Mouse (Mus musculus) gastrocnemius, postnatal 36 days (tissue): ENCODE data around the gene Hdgfl2. TPM values are rescaled to one million over a fixed set of nuclear protein-coding genes. Genes with fewer than 3 reads are reported as not detected.
A peak's percentile ranks its signal among the peaks of the same experiment; 100 is the strongest.
"Not testable (repeated sequence)": the region's sequence is repeated elsewhere in the genome, so short reads cannot be mapped to it uniquely, and the experiment has no call there.

Experiments used
- DNase-seq, 2 experiments: peaks; one replicate each; pipeline ENCODE4 v3.0.0; 2022
- intact Hi-C: fragments of 180-260 bp; cut with DNase I; formaldehyde crosslinking; loops from one replicate; pipeline ENCODE4 v1.15.1; 2025
- total RNA-seq, 2 experiments: library from RNA; stranded (reverse); gene quantifications; 2 replicates each; pipeline ENCODE4 v1.2.3; 2021

Hdgfl2 gene
- total RNA-seq, 2 experiments from 2014 or later = 20.2 to 26.5 TPM

- intact Hi-C loops = no loop called here
- DNase-seq = no peak
Observed at GRCm38 (mm10) chr17:56055945-56056678, 23.3 kb upstream of the Hdgfl2 start.

DNA sequence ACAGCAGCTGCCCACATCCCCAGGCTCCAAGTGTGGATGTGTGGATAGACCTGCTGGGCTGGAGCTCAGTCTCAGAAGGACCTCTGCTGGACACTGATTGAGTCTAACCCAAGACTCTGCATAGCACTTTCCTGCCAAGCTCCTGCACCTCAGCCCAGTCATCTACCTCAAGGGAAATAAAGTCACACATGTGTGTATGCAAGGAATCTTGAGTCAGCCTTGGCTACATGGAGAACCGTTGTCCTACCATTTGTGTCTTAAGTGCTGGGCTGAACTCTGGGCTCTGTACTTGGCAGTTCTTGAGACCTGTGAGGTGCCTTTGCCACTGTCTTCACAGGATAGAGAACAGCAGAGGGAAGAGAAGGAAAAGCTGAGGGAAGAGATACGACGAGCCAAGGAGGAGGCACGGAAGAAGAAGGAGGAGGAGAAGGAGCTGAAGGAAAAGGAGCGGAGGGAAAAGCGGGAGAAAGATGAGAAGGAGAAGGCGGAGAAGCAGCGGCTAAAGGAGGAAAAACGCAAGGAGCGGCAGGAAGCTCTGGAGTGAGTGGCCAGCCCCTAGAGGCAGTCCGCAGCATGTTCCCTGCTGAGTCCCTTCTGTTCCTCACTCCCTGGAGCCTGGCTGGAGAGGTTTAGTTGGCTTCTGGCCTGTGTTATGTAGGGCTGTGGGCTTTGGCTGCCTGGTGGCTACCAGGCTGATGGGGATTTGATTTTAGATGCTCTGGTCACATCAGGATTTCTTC lies 21.9 kb upstream of the Hdgfl2 start:
- no peak for DNase-seq
- intact Hi-C loops = no loop called here

GRCm38 (mm10) chr17:56062081-56062480 lies 17.4 kb upstream of the Hdgfl2 start:
- no peak for DNase-seq
- intact Hi-C loops = no loop called here

DNA sequence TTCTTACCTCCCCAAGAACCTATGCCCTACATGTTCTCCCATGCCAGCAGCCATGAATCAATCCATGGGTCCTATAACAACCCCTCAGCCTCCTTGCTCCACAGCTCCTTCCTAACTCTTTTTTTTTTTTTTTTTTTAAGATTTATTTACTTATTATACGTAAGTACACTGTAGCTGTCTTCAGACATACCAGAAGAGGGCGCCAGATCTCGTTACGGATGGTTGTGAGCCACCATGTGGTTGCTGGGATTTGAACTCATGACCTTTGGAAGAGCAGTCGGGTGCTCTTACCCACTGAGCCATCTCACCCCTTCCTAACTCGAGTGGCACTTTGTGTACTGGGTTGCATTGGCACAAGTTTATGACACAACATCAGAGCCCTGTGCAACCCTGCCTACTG lies 13.7 kb upstream of the Hdgfl2 start:
- DNase-seq, intact Hi-C loops: not testable (repeated sequence)

- intact Hi-C loops = no loop called here
- DNase-seq = no peak
Observed at GRCm38 (mm10) chr17:56066451-56066850, 13.0 kb upstream of the Hdgfl2 start.

GRCm38 (mm10) chr17:56069066-56069465 lies 10.4 kb upstream of the Hdgfl2 start:
- no peak for DNase-seq
- intact Hi-C loops = no loop called here

DNA sequence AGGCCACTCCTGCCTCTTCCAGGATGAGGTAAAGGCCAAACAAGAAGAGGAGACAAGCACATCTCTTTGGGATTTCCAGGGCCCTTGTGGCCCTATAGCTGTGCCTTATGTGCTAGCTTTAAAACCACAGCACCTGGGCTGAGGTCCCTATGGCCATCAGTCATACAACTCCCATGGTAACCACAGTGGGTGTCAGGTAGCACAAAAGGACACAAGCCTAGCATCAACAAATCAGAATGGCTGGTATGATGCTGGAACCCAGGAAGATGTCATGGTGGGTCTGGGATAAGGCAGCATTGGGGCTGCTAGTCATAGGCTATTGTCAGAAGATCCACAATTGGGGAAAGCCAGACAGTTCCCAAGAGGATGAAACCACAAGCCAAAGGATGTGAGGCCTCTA lies 8.3 kb upstream of the Hdgfl2 start:
- intact Hi-C loops = loop anchor here (5.0 kb wide), 1 partner anchor 34 kb away; the partner anchor contains the start of gene Sh3gl1
- DNase-seq = no peak

DNA sequence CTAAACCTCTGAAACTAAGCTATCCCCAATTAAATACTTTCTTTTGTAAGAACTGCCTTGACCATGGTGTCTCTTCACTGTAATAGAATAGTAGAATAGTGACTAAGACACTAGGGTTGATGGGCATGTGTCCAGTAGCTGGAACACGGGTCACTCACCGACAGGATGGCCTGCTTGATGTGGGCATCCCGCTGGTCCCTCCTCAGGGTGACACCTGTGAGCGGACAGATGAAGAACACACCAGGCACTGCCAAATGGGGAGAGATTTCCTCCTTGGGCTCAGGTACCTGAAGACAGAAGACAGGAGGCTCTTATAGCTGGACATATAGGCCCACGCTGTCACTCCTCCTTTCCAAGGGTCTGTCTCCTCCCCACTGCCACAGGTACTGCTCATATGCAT lies 7.2 kb upstream of the Hdgfl2 start:
- intact Hi-C loops = loop anchor here (5.0 kb wide), 1 partner anchor 35 kb away; the partner anchor contains the start of gene Sh3gl1
- no peak for DNase-seq

DNA sequence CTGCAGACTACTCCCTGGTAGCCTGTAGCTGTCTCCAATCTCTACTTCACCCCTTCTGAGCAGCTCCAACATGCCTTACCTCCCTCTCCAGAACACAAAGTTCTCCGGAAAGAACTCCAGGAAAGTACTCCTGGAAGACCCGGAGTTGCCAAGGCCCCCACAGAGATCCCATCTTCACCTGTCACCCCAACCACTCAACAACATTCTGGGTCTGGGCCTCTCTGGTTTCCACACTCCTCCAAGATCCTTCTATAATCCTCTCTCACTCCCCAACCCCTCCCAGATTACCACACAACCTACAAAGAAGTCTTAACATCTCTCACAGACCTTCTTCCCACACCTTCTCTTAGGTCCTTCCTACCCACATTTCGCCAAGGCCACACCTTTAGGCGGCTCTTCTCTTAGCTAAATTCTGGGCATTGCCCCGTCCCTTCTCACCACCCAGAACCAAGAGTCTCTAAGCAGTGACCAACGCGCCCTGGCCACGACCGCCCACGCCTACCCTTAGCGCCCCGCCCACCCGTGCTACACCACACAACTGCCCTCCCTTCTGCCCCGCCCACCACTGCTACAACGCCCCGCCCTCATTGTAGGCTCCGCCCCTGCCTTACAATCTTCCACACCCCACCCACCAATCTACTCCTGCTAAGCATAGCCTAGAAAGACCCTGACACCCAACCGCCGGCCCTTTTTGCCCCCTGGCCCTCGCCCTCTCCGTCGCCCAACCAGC lies 5.2 kb upstream of the Hdgfl2 start:
- peak; percentile 78 to 79 for DNase-seq
- intact Hi-C loops = loop anchor here (5.0 kb wide), 1 partner anchor 37 kb away; the partner anchor contains the start of gene Sh3gl1

- intact Hi-C loops = loop anchor here (5.0 kb wide), 1 partner anchor 38 kb away; the partner anchor contains the start of gene Sh3gl1
- DNase-seq = peak; percentile 92 to 98
Observed at GRCm38 (mm10) chr17:56074827-56075208, 4.6 kb upstream of the Hdgfl2 start, which contains the start of gene Ubxn6. Ubxn6 (minus strand) TSS chr17:56075028.

- intact Hi-C loops = no loop called here
Observed at GRCm38 (mm10) chr17:56077523-56077922, 1.9 kb upstream of the Hdgfl2 start.

DNA sequence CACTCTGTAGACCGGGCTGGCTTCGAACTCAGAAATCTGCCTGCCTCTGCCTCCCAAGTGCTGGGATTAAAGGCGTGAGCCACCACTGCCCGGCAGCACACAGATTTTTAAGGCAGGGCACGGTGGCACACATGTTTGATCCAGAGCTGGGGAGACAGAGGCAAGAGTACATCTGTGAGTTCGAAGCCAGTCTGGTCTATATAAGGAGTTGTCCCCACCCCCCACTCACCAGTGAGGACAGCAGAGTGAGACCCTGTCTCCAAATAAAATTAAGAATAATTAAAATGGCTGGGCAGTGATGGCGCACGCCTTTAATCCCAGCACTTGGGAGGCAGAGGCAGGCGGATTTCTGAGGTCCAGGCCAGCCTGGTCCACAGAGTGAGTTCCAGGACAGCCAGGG lies 1.1 kb upstream of the Hdgfl2 start:
- intact Hi-C loops, DNase-seq: not testable (repeated sequence)

More at GRCm38 (mm10) chr17:56077523-56077922, 1.9 kb upstream of the Hdgfl2 start:
- DNase-seq = no peak

- no peak for DNase-seq
- intact Hi-C loops = no loop called here
Observed at GRCm38 (mm10) chr17:56079921-56080320, 487 bp downstream of the Hdgfl2 start.

DNA sequence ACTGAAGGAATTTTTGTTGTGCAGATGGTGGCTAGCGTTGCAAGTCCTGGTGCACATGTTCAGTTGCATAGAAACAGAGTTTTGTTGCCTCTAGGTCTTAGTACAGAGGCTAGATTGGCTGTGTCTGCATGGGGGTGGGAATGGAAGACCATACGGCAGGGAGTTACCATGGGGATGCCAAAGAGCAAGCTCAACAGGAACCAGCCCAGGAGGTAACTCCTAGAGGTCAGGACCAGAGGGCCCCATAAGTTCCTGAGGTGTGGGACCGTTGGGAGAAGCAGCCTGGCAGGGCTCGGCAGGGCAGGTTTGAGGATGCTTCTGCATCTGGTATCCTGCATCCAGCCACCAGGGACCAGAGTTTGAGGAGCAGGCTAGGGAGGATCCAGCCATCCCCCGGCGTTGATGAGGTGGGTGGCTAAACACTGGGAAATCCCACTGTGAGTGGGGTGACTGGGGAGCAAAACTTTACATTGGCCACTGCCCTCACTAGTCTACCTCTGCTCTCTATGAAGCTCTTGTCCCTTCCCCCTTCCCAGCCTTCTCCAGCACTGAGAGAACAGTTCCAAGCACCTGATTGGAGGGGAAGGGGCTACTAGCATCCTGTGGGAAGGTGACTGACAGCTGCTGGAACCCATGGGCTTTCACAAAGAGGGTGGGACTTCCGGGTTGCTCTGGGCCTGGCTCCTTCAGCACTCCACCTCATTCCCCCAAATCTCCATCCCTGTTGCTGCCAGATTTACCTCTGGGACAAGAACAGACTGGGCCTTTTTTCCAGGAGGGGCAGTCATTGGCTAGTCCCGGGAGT lies 1.5 kb downstream of the Hdgfl2 start:
- intact Hi-C loops = no loop called here
- no peak for DNase-seq

- no peak for DNase-seq
- intact Hi-C loops = loop anchor here (5.0 kb wide), 1 partner anchor 940 kb away; the partner anchor contains the start of gene Khsrp
Observed at GRCm38 (mm10) chr17:56092312-56092711, 12.9 kb downstream of the Hdgfl2 start.

DNA sequence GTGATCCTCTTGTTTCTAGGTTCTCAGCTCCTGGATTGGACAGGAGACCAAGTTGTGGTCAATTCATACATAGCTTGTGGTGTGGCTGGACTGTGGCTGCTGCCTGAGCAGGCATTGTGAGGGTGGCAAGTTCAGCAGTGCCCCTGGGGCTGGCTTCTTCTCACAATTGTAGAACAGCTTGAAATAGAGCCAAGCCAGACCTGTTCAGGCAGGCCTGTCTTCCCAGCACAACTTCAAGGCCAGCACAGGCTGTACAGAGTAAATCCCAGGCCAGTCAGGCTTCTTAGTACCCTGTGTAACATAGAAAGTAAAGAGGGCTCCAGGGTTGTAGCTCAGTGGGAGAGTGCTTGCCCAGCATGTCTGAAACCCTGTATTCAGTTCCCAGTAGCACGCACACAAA lies 13.4 kb downstream of the Hdgfl2 start:
- DNase-seq = no peak
- intact Hi-C loops = loop anchor here (5.0 kb wide), 1 partner anchor 940 kb away; the partner anchor contains the start of gene Khsrp

- no peak for DNase-seq
- intact Hi-C loops = no loop called here
Observed at GRCm38 (mm10) chr17:56096883-56097282, 17.4 kb downstream of the Hdgfl2 start.

DNA sequence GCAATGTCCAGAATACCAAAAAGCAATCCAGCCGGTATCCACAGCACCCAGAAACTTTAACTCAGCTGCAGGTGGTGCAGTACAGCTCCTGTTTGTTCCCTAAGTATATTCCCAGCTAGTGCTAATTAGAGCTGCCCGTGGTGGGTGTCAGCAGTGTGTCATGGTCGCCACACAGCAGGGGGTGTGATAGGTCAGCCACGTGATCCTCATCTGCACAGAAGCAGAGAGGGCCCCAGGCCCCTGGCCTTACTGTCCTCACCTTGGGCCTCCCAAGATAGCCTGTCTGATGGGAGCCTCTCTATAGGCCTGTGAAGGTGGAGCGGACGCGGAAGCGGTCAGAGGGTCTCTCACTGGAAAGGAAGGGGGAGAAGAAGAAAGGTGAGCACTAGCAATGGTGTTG lies 18.7 kb downstream of the Hdgfl2 start:
- intact Hi-C loops = no loop called here
- DNase-seq = no peak

DNA sequence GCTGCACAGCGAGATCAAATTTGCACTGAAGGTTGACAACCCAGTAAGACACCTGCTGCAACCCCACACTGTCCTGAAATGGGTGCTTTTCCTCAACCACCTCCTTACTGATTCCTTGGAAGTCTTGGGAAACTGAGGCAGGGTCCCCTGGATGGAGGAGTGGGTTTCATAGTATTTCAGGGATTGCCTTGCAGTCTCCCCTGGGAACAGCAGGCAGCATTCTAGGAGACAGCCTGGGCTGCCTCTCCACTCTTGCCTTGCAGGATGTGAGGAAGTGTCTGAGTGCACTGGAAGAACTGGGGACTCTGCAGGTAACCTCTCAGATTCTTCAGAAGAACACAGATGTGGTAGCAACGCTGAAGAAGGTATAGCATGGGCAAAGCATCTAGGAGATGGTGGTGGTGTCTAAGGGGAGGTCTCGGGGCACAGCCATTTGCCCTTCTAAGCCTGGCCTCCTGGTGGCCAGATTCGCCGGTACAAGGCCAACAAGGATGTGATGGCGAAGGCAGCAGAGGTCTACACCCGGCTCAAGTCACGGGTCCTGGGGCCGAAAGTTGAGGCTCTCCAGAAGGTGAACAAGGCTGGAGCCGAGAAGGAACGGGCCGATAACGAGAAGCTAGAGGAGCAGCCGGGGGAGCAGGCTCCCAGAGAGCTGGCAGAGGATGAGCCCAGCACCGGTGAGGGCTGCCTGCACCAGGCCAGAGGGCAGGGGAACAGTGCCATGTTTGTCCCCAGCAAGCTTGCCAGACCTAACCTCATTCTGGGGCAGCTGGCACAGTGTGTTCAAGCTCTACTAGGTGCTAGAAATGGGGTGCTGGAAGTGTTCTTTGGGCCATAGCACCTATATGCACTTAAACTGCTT lies 19.5 kb downstream of the Hdgfl2 start:
- intact Hi-C loops = no loop called here
- peak in 1 of 2 experiments; percentile 41 for DNase-seq
